Mouse (Mus musculus) C2C12 (cell line): ENCODE results near the gene Ada. TPM values are rescaled to one million over a fixed set of nuclear protein-coding genes. Genes with fewer than 3 reads are reported as not detected.

Experiments
- H3K27me3 ChIP-seq: one replicate; pipeline ENCODE4 v1.6.1; 2011; ENCODE audit not compliant: control insufficient read depth, insufficient read depth, insufficient read length
- H3K36me3 ChIP-seq: one replicate; pipeline ENCODE4 v1.6.1; 2011; ENCODE audit not compliant: control insufficient read depth, insufficient read depth
- H3K4me3 ChIP-seq: one replicate; pipeline ENCODE4 v1.5.1; 2011; ENCODE audit warnings: mild to moderate bottlenecking, control low read depth; ENCODE audit not compliant: poor library complexity, insufficient read depth, severe bottlenecking
- H3K79me2 ChIP-seq: one replicate; pipeline ENCODE4 v1.6.1; 2011; ENCODE audit not compliant: control insufficient read depth, insufficient read depth
- H3K79me3 ChIP-seq: one replicate; pipeline ENCODE4 v1.6.1; 2011; ENCODE audit warnings: low read depth, control low read depth
- H3ac ChIP-seq: one replicate; pipeline ENCODE3; 2011; ENCODE audit warnings: low read depth; ENCODE audit not compliant: control insufficient read depth, insufficient read length
- CEBPB ChIP-seq: IDR thresholded peaks from one replicate; pipeline ENCODE4 v1.6.1; 2011; ENCODE audit warnings: low read depth, mild to moderate bottlenecking, control low read depth, moderate library complexity
- CTCF ChIP-seq: IDR thresholded peaks from one replicate; pipeline ENCODE4 v1.5.1; 2011; ENCODE audit not compliant: control insufficient read depth, insufficient read depth, insufficient read length
- FOSL1 ChIP-seq: IDR thresholded peaks from one replicate; pipeline ENCODE4 v1.8.0; 2011; ENCODE audit warnings: mild to moderate bottlenecking, low read length; ENCODE audit not compliant: poor library complexity, insufficient read depth, severe bottlenecking
- MAX ChIP-seq: IDR thresholded peaks from one replicate; pipeline ENCODE4 v1.6.1; 2011; ENCODE audit warnings: mild to moderate bottlenecking, control low read depth
- MYOD1 ChIP-seq: IDR thresholded peaks from one replicate; pipeline ENCODE4 v1.6.1; 2011; ENCODE audit warnings: low read depth; ENCODE audit not compliant: control insufficient read depth, insufficient read length
- MYOG ChIP-seq: IDR thresholded peaks from one replicate; pipeline ENCODE4 v1.6.1; 2011; ENCODE audit not compliant: control insufficient read depth, insufficient read length; ENCODE audit errors: extremely low read depth
- USF1 ChIP-seq: IDR thresholded peaks from one replicate; pipeline ENCODE4 v1.6.1; 2011; ENCODE audit warnings: low read depth, mild to moderate bottlenecking, control low read depth, moderate library complexity
- polyA plus RNA-seq: library from polyadenylated mRNA; unstranded; fragments of >200 nt; fragmentation: generic; extraction: Trizol; gene quantifications from one replicate; pipeline ENCODE4 v1.2.1, GENCODE M21; 2012; ENCODE audit warnings: missing spikeins

The Ada gene
- polyA plus RNA-seq, 1 experiment: 3.3 TPM

GRCm38 (mm10) chr2:163766261-163766660, 16.2 kb upstream of the Ada start:
- TF ChIP-seq CTCF: no peak
- TF ChIP-seq CEBPB: no peak

GRCm38 (mm10) chr2:163761402-163761801, 11.4 kb upstream of the Ada start:
- Histone ChIP-seq H3ac (no peak overlapping the region), H3K79me2 (no peaks in the 10 kb centered on the region), H3K36me3 (no peaks in the 10 kb centered on the region), H3K79me3 (no peaks in the 10 kb centered on the region), H3K4me3 (no peak overlapping the region), H3K27me3 (peaks cover 18% of the 10 kb centered on the region)
- TF ChIP-seq MAX (no peak), USF1 (no peak), CEBPB (no peak), FOSL1 (no peak), MYOD1 (no peak), CTCF (no peak), MYOG (no peak)

More at GRCm38 (mm10) chr2:163766261-163766660, 16.2 kb upstream of the Ada start:
- no peak overlapping the region for H3K4me3 ChIP-seq
- H3K27me3 ChIP-seq: peaks cover 32% of the 10 kb centered on the region
- H3ac ChIP-seq: no peak overlapping the region
- H3K79me2 ChIP-seq: no peaks in the 10 kb centered on the region
- H3K79me3 ChIP-seq: no peaks in the 10 kb centered on the region
- no peaks in the 10 kb centered on the region for H3K36me3 ChIP-seq

- no peaks in the 10 kb centered on the region for H3K79me2 ChIP-seq
- no peak overlapping the region for H3K4me3 ChIP-seq
- TF ChIP-seq MYOD1 (no peak), CEBPB (no peak), MYOG (no peak), MAX (no peak)
- no peaks in the 10 kb centered on the region for H3K79me3 ChIP-seq
- H3ac ChIP-seq: no peak overlapping the region
- peaks cover 18% of the 10 kb centered on the region for H3K27me3 ChIP-seq
- H3K36me3 ChIP-seq: no peaks in the 10 kb centered on the region
These were observed 10.6 kb upstream of the Ada start for GRCm38 (mm10) chr2:163760589-163760988.

- no peaks in the 10 kb centered on the region for H3K79me2 ChIP-seq
- no peaks in the 10 kb centered on the region for H3K36me3 ChIP-seq
- peaks cover under 1% of the 10 kb centered on the region for H3K27me3 ChIP-seq
- TF ChIP-seq CTCF: no peak
- no peak for TF ChIP-seq MYOD1
- no peak for TF ChIP-seq MYOG
- TF ChIP-seq CEBPB: no peak
- TF ChIP-seq FOSL1: no peak
- TF ChIP-seq MAX: no peak
- no peak for TF ChIP-seq USF1
- H3K79me3 ChIP-seq: no peaks in the 10 kb centered on the region
- H3K4me3 ChIP-seq: no peak overlapping the region
- no peak overlapping the region for H3ac ChIP-seq
These were observed 8.1 kb upstream of the Ada start for GRCm38 (mm10) chr2:163758146-163758545.

GRCm38 (mm10) chr2:163756723-163757122, 6.7 kb upstream of the Ada start:
- Histone ChIP-seq H3K4me3 (no peak overlapping the region), H3ac (no peak overlapping the region), H3K79me2 (no peaks in the 10 kb centered on the region), H3K27me3 (peaks cover 4% of the 10 kb centered on the region), H3K79me3 (no peaks in the 10 kb centered on the region), H3K36me3 (no peaks in the 10 kb centered on the region)
- TF ChIP-seq MAX (no peak), USF1 (no peak), CTCF (no peak), MYOG (no peak), CEBPB (no peak), MYOD1 (no peak), FOSL1 (no peak)

GRCm38 (mm10) chr2:163754228-163754627, 4.2 kb upstream of the Ada start:
- H3K27me3 ChIP-seq: peaks cover 4% of the 10 kb centered on the region

More at GRCm38 (mm10) chr2:163754228-163754627, 4.2 kb upstream of the Ada start:
- no peak for TF ChIP-seq FOSL1
- H3K79me3 ChIP-seq: no peaks in the 10 kb centered on the region
- no peaks in the 10 kb centered on the region for H3K36me3 ChIP-seq
- no peaks in the 10 kb centered on the region for H3K79me2 ChIP-seq
- no peak overlapping the region for H3K4me3 ChIP-seq
- H3ac ChIP-seq: no peak overlapping the region
